Mouse (Mus musculus) heart, postnatal 0 days (tissue): ENCODE data around the gene Serinc4.

Experiments used
- CTCF ChIP-seq: IDR thresholded peaks from 2 replicates; pipeline ENCODE4 v1.5.1; 2016; ENCODE audit warnings: antibody characterized with exemption, control low read depth, low read depth
- EP300 ChIP-seq: IDR thresholded peaks from 2 replicates; pipeline ENCODE4 v1.6.1; 2016; ENCODE audit warnings: antibody characterized with exemption, low read depth

- TF ChIP-seq CTCF = no peak
- no peak for TF ChIP-seq EP300
Measured at GRCm38 (mm10) chr2:121415591-121415990, 41.0 kb downstream of the Serinc4 start.
